Mouse (Mus musculus) myocyte (in vitro differentiated cells): ENCODE data around the gene Adamts15. TPM values are rescaled to one million over a fixed set of nuclear protein-coding genes. Genes with fewer than 3 reads are reported as not detected.

ENCODE experiments used
- H3K27me3 ChIP-seq: one replicate; pipeline ENCODE4 v1.6.1; 2011; ENCODE audit not compliant: control insufficient read depth, insufficient read depth, insufficient read length
- H3K36me3 ChIP-seq: one replicate; pipeline ENCODE4 v1.6.1; 2011; ENCODE audit not compliant: control insufficient read depth, insufficient read depth
- H3K4me2 ChIP-seq: one replicate; pipeline ENCODE4 v1.6.1; 2011; ENCODE audit warnings: low read depth, control low read depth
- H3K4me3 ChIP-seq: one replicate; pipeline ENCODE4 v1.5.1; 2011; ENCODE audit warnings: mild to moderate bottlenecking, control low read depth, moderate library complexity
- H3K79me2 ChIP-seq: one replicate; pipeline ENCODE4 v1.6.1; 2011; ENCODE audit not compliant: control insufficient read depth, insufficient read depth
- H3ac ChIP-seq: one replicate; pipeline ENCODE4 v1.6.1; 2011; ENCODE audit not compliant: control insufficient read depth, insufficient read length
- CEBPB ChIP-seq: IDR thresholded peaks from 2 replicates; pipeline ENCODE4 v1.6.1; 2011; ENCODE audit warnings: mild to moderate bottlenecking, moderate library complexity; ENCODE audit not compliant: poor library complexity, insufficient read depth, severe bottlenecking
- E2F4 ChIP-seq: IDR thresholded peaks from one replicate; pipeline ENCODE4 v1.6.1; 2011; ENCODE audit warnings: mild to moderate bottlenecking, control low read depth, moderate library complexity; ENCODE audit not compliant: insufficient read depth
- MAX ChIP-seq: IDR thresholded peaks from one replicate; pipeline ENCODE4 v1.6.1; 2011; ENCODE audit warnings: low read depth, mild to moderate bottlenecking, control low read depth
- MYOD1 ChIP-seq, 3 experiments: IDR thresholded peaks; one replicate each; pipeline ENCODE4 v1.6.1; 2011; ENCODE audit warnings: control low read depth in 2 of 3, low read depth in 2 of 3, mild to moderate bottlenecking in 2 of 3, moderate library complexity in 1 of 3; ENCODE audit not compliant: insufficient read length in 2 of 3, control insufficient read depth in 1 of 3
- MYOG ChIP-seq, 3 experiments: IDR thresholded peaks; one replicate each; pipeline ENCODE4 v1.6.1; 2011; ENCODE audit warnings: control low read depth in 2 of 3, low read depth in 2 of 3, mild to moderate bottlenecking in 2 of 3; ENCODE audit not compliant: insufficient read length in 2 of 3, control insufficient read depth in 1 of 3, insufficient read depth in 1 of 3
- POLR2A ChIP-seq: IDR thresholded peaks from one replicate; pipeline ENCODE4 v1.6.1; 2011; ENCODE audit warnings: low read depth, mild to moderate bottlenecking, control low read depth, moderate library complexity; ENCODE audit not compliant: insufficient read length
- POLR2AphosphoS2 ChIP-seq: IDR thresholded peaks from one replicate; pipeline ENCODE4 v1.6.1; 2011; ENCODE audit warnings: low read depth, control low read depth; ENCODE audit not compliant: insufficient read length
- REST ChIP-seq: IDR thresholded peaks from one replicate; pipeline ENCODE4 v1.6.1; 2011; ENCODE audit warnings: mild to moderate bottlenecking, control low read depth, moderate library complexity; ENCODE audit not compliant: insufficient read depth, insufficient read length
- SRF ChIP-seq: IDR thresholded peaks from one replicate; pipeline ENCODE4 v1.6.1; 2011; ENCODE audit warnings: low read depth; ENCODE audit not compliant: control insufficient read depth, insufficient read length
- TCF12 ChIP-seq: IDR thresholded peaks from one replicate; pipeline ENCODE4 v1.6.1; 2011; ENCODE audit warnings: mild to moderate bottlenecking, control low read depth; ENCODE audit not compliant: poor library complexity, insufficient read depth, severe bottlenecking
- TCF3 ChIP-seq: IDR thresholded peaks from one replicate; pipeline ENCODE4 v1.6.1; 2011; ENCODE audit warnings: low read depth, control low read depth; ENCODE audit not compliant: insufficient read length
- USF1 ChIP-seq: IDR thresholded peaks from one replicate; pipeline ENCODE4 v1.6.1; 2011; ENCODE audit warnings: low read depth, mild to moderate bottlenecking, control low read depth, moderate library complexity
- polyA plus RNA-seq: library from polyadenylated mRNA; unstranded; fragments of >200 nt; fragmentation: generic; extraction: Trizol; gene quantifications from one replicate; pipeline ENCODE4 v1.2.1, GENCODE M21; 2012; ENCODE audit warnings: missing spikeins

Adamts15 gene
- polyA plus RNA-seq, 1 experiment: not detected

- Histone ChIP-seq H3K36me3 (no peaks in the 10 kb centered on the region), H3K27me3 (peaks cover 14% of the 10 kb centered on the region), H3K4me2 (no peak overlapping the region), H3K4me3 (no peak overlapping the region), H3ac (no peak overlapping the region), H3K79me2 (no peaks in the 10 kb centered on the region)
- TF ChIP-seq E2F4: no peak
- no peak for TF ChIP-seq POLR2A
- no peak for TF ChIP-seq SRF
- TF ChIP-seq TCF3: no peak
- no peak for TF ChIP-seq USF1
- TF ChIP-seq CEBPB: no peak
- TF ChIP-seq MYOD1 (IDR thresholded peaks at IDR 0.05; ENCODE audit: control insufficient read depth in 1 of 3, insufficient read length in 2 of 3, low read depth in 2 of 3): no peak
- TF ChIP-seq MAX: no peak
- TF ChIP-seq POLR2AphosphoS2: no peak
- TF ChIP-seq REST: no peak
- no peak for TF ChIP-seq TCF12
- TF ChIP-seq MYOG (IDR thresholded peaks at IDR 0.05; ENCODE audit: control insufficient read depth in 1 of 3, insufficient read depth in 1 of 3, insufficient read length in 2 of 3, low read depth in 2 of 3): no peak
Observed at GRCm38 (mm10) chr9:30964685-30965084, 42.4 kb upstream of the Adamts15 start.

DNA sequence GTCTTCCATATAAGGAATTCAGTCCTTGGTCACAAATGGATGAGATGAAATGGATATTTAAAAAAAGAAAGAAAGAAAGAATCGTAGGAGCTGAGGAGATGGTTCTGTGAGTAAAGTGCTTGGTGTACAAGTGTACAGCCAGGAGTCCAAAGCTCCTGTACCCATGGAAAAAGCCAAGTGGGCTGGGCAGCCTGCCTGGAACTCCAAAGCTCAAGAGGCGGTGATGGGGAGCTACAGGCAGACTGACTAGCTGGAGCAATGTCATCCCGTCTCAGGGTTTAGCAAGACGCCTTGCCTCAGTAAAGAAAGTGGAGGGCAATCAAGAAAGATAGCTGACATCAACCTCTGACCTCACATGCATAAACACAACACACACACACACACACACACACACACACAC is 41.5 kb upstream of the Adamts15 start:
- Histone ChIP-seq H3K4me2 (no peak overlapping the region), H3ac (no peak overlapping the region), H3K79me2 (no peaks in the 10 kb centered on the region), H3K36me3 (no peaks in the 10 kb centered on the region), H3K4me3 (no peak overlapping the region), H3K27me3 (peaks cover 14% of the 10 kb centered on the region)
- no peak for TF ChIP-seq CEBPB
- no peak for TF ChIP-seq REST
- no peak for TF ChIP-seq MAX
- TF ChIP-seq TCF12: no peak
- TF ChIP-seq POLR2A: no peak
- no peak for TF ChIP-seq SRF
- TF ChIP-seq MYOG (IDR thresholded peaks at IDR 0.05; ENCODE audit: control insufficient read depth in 1 of 3, insufficient read depth in 1 of 3, insufficient read length in 2 of 3, low read depth in 2 of 3): no peak
- no peak for TF ChIP-seq TCF3
- TF ChIP-seq E2F4: no peak
- TF ChIP-seq POLR2AphosphoS2: no peak
- TF ChIP-seq MYOD1 (IDR thresholded peaks at IDR 0.05; ENCODE audit: control insufficient read depth in 1 of 3, insufficient read length in 2 of 3, low read depth in 2 of 3): no peak
- no peak for TF ChIP-seq USF1

- no peak for TF ChIP-seq USF1
- TF ChIP-seq SRF: no peak
- no peak for TF ChIP-seq POLR2A
- no peaks in the 10 kb centered on the region for H3K79me2 ChIP-seq
- H3K27me3 ChIP-seq: peaks cover 6% of the 10 kb centered on the region
- H3K36me3 ChIP-seq: no peaks in the 10 kb centered on the region
- H3K4me3 ChIP-seq: no peak overlapping the region
- no peak overlapping the region for H3K4me2 ChIP-seq
- no peak overlapping the region for H3ac ChIP-seq
Observed at GRCm38 (mm10) chr9:30955246-30955645, 33.0 kb upstream of the Adamts15 start.

DNA sequence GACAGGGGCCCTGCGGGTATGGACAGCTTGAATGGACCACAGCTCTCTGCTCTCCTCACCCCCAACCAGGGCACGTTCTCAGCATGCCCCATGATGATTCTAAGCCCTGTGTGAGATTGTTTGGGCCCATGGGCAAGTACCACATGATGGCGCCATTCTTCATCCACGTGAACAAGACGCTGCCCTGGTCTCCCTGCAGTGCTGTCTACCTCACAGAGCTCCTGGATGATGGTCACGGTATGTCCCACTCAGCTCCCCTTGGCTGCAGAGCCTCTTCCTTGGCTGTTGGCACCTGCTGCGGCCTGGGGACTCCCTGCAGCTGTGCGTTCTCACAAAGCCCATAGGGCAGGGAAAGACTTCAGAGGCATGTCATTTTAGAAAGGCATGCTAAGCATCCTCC is 31.0 kb upstream of the Adamts15 start:
- H3K27me3 ChIP-seq: peaks cover 6% of the 10 kb centered on the region
- no peak overlapping the region for H3K4me2 ChIP-seq
- no peaks in the 10 kb centered on the region for H3K79me2 ChIP-seq
- H3ac ChIP-seq: no peak overlapping the region
- H3K36me3 ChIP-seq: no peaks in the 10 kb centered on the region
- no peak overlapping the region for H3K4me3 ChIP-seq
- TF ChIP-seq POLR2A: no peak
- TF ChIP-seq MAX: no peak
- no peak for TF ChIP-seq E2F4
- TF ChIP-seq TCF3: no peak
- no peak for TF ChIP-seq TCF12
- no peak for TF ChIP-seq MYOD1 (IDR thresholded peaks at IDR 0.05; ENCODE audit: control insufficient read depth in 1 of 3, insufficient read length in 2 of 3, low read depth in 2 of 3)
- TF ChIP-seq CEBPB: no peak
- TF ChIP-seq POLR2AphosphoS2: no peak
- no peak for TF ChIP-seq REST
- TF ChIP-seq MYOG (IDR thresholded peaks at IDR 0.05; ENCODE audit: control insufficient read depth in 1 of 3, insufficient read depth in 1 of 3, insufficient read length in 2 of 3, low read depth in 2 of 3): no peak
- no peak for TF ChIP-seq SRF

DNA sequence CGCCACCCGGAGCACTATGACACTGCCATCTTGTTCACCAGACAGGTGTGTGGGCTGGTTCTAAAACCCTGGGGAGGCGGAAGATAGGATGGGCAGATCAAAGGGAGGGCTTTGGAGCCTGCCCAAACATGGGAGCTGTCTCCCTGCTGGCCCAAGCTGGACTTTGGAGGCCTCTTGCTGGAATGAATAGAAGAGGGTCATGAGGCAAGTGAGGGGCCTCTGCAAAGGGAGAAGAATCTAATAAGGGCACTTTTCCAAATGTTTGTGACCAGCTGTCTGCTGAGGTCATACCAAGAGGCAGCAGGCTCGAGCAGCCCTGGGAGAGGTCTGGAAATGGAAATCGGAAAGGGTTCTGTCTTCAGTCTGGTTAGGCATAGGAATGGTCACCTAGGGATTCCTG is 29.2 kb upstream of the Adamts15 start:
- Histone ChIP-seq H3K4me2 (no peak overlapping the region), H3K27me3 (peaks cover 6% of the 10 kb centered on the region), H3K79me2 (no peaks in the 10 kb centered on the region), H3ac (no peak overlapping the region), H3K36me3 (no peaks in the 10 kb centered on the region), H3K4me3 (no peak overlapping the region)
- TF ChIP-seq MYOD1 (IDR thresholded peaks at IDR 0.05; ENCODE audit: control insufficient read depth in 1 of 3, insufficient read length in 2 of 3, low read depth in 2 of 3) (no peak), POLR2A (no peak), MYOG (IDR thresholded peaks at IDR 0.05; ENCODE audit: control insufficient read depth in 1 of 3, insufficient read depth in 1 of 3, insufficient read length in 2 of 3, low read depth in 2 of 3) (no peak), USF1 (no peak), E2F4 (no peak), POLR2AphosphoS2 (no peak), CEBPB (no peak), TCF12 (no peak), SRF (no peak), MAX (no peak)
